Mouse (Mus musculus) stomach, postnatal 0 days (tissue): ENCODE measurements around the gene Ppp2r5a.

Experiments
- CTCF ChIP-seq: IDR thresholded peaks from 2 replicates; pipeline ENCODE4 v1.5.1; 2016; ENCODE audit warnings: antibody characterized with exemption, low read depth, mild to moderate bottlenecking, moderate library complexity
- EP300 ChIP-seq: optimal IDR thresholded peaks from 2 replicates; pipeline ENCODE3; 2016; ENCODE audit warnings: antibody characterized with exemption

GRCm38 (mm10) chr1:191419991-191420751 is 17.1 kb upstream of the Ppp2r5a start:
- TF ChIP-seq CTCF (no peak), EP300 (no peak)
